In genomic region chr8:90897343-90897742, GRCm38 (mm10) we compare ENCODE assay signal across 13 mouse cellular contexts.
"Had no signal": no experiment of that assay in that cellular context is flagged by ENCODE, and none has a peak within 500 bp of the region (broad histone marks: within the 10 kb centered on the region; RNA-seq: fewer than 3 reads in every experiment).

No protein-coding gene starts in this region.

- H3K9me3 ChIP-seq: midbrain, embryonic 10.5 days; midbrain, embryonic 12.5 days; neural tube, embryonic 12.5 days had no signal

- H3K4me2 ChIP-seq: lung, embryonic 14.5 days; midbrain, embryonic 12.5 days; neural tube, embryonic 12.5 days had no signal

- DNase-seq: lung, adult 18-20 months; lung, embryonic 14.5 days; lung, postnatal 10 days; lung, postnatal 4 days; midbrain, embryonic 14.5 days; right cerebral cortex, postnatal 14 days; thymus, adult 18-20 months; thymus, postnatal 14 days; thymus, postnatal 36 days had no signal

- H3K36me3 ChIP-seq: midbrain, embryonic 10.5 days; midbrain, embryonic 12.5 days had no signal

- H3K4me3 ChIP-seq: midbrain, embryonic 10.5 days; midbrain, embryonic 12.5 days; neural tube, embryonic 12.5 days had no signal

- H3K9ac ChIP-seq: lung, embryonic 14.5 days; midbrain, embryonic 12.5 days; neural tube, embryonic 12.5 days had no signal

- H3K27ac ChIP-seq: midbrain, embryonic 10.5 days; midbrain, embryonic 12.5 days; neural tube, embryonic 12.5 days had no signal

- H3K27me3 ChIP-seq: midbrain, embryonic 12.5 days; neural tube, embryonic 12.5 days had no signal

- ATAC-seq: midbrain, embryonic 16.5 days had no signal
